Mouse (Mus musculus): Measurements from ENCODE around the gene Nxf1. TPM values are rescaled to one million over a fixed set of nuclear protein-coding genes. Genes with fewer than 3 reads are reported as not detected.

Nxf1 gene
- total RNA-seq, 2 experiments from 2014 or later = 61.7 to 67.6 TPM

DNA sequence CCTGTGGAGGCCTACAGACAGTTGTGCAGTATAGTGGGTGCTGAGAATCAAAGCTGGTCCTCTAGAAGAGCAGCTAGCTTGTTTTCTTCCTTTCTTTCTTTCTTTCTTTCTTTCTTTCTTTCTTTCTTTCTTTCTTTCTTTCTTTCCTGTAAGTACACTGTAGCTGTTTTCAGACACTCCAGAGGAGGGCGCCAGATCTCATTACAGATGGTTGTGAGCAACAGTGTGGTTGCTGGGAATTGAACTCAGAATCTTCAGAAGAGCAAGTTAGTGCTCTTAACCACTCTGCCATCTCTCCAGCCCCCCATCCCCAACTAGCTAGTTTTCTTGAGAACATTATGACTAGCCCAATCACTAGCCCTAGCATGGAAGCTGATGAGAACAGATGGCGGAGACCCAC, 3.9 kb downstream of the Nxf1 start:
- no peak for DNase-seq
- intact Hi-C loops (cut with DNase I) = no loop called here

GRCm38 (mm10) chr19:8763276-8763675, 6.4 kb downstream of the Nxf1 start:
- no peak for DNase-seq
- intact Hi-C loops (cut with DNase I) = no loop called here

DNA sequence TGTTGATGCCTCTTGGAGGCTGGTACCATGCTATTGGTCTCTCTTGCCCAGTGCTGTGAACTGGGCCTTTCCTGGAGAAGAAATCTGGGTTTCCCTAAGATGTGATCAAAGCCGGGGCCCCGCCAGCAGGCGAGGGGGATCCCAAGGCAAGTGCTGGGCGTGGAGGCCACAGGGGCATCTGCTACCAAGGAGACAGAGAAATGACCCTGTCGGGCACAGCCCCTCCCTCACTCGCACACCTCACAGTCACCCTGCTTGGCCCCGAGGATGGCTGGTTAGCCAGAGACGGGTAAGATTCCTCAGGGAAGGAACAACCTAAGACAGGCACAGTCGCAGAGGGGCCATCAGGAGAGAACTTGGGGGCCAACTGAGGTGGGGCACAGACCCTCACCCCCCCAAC, 8.7 kb downstream of the Nxf1 start:
- DNase-seq = no peak
- intact Hi-C loops (cut with DNase I) = no loop called here

DNA sequence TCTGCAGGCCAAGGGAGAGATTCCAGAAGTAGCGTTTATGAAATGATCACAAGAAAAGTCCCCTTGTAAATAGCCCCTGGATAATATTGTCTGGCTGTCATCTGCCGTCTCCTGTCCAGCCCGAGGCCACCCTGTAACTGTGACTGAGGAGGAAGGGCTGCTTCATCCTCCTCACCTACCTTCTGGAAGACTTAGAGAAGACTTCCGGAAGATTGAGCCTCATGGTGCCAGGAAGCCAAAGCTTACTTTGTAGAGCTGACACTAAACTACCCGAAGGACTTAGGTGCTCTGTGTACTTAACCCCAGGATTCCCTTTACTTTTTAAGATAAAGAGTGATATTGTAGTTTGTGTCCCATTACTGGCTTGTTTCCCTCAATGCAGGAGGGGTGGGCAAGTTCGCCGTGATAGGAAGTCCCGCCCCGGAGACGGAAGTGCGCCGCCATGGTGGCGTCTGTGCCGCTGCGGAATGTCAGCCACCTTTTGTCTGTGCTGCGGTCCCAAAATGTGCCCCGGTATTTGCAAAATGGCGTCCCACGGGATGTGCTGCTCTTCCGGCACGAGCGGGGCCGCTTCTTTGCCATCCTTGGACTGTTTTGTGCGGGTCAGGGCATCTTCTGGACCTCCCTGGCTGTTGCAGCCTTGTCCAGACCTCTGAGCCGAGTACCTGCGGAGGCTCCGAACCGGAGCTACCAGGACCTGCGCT, 13.8 kb downstream of the Nxf1 start, which contains the start of gene Tmem223:
Tmem223 (plus strand) TSS at position 430 of the 704 bp plus-strand sequence.
- intact Hi-C loops (cut with DNase I) = no loop called here
- peak; percentile 86 to 92 for DNase-seq

GRCm38 (mm10) chr19:8772996-8773395, 16.1 kb downstream of the Nxf1 start:
- DNase-seq = no peak
- intact Hi-C loops (cut with DNase I) = no loop called here

GRCm38 (mm10) chr19:8773409-8773808, 16.5 kb downstream of the Nxf1 start:
- intact Hi-C loops (cut with DNase I) = no loop called here

GRCm38 (mm10) chr19:8774086-8774835, 17.4 kb downstream of the Nxf1 start, which contains the start of gene Tmem179b:
Tmem179b (minus strand) TSS chr19:8774467.
- peak; percentile 97 to 98 for DNase-seq
- intact Hi-C loops (cut with DNase I) = no loop called here

More at GRCm38 (mm10) chr19:8773409-8773808, 16.5 kb downstream of the Nxf1 start:
- DNase-seq = no peak

- DNase-seq = no peak
- intact Hi-C loops (cut with DNase I) = no loop called here
These were observed 18.1 kb downstream of the Nxf1 start for GRCm38 (mm10) chr19:8774951-8775421.

GRCm38 (mm10) chr19:8786008-8786781, 29.3 kb downstream of the Nxf1 start, which contains the start of gene Taf6l:
Taf6l (minus strand) TSS chr19:8786417.
- intact Hi-C loops (cut with DNase I) = no loop called here
- DNase-seq = peak; percentile 94 to 95

DNA sequence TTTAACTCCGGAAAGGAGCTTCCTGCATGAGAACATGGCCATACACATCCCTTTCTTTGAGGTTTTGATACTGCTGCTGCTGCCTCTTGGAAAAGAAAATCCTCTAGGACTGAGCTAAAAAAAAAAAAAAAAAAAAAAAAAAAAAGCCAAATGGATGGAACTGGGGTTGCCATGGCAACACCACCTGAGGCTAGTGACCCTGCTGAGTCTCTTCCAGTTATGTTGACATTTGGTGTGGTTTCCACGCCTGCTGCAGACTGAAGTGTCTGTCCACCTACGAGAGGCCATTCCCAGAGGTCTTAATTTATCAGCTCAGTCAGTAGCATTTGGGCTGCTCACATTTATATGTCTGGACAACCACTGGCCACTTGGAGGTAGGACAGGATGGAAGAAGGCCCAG, 31.6 kb downstream of the Nxf1 start:
- intact Hi-C loops (cut with DNase I) = no loop called here
- no peak for DNase-seq

DNA sequence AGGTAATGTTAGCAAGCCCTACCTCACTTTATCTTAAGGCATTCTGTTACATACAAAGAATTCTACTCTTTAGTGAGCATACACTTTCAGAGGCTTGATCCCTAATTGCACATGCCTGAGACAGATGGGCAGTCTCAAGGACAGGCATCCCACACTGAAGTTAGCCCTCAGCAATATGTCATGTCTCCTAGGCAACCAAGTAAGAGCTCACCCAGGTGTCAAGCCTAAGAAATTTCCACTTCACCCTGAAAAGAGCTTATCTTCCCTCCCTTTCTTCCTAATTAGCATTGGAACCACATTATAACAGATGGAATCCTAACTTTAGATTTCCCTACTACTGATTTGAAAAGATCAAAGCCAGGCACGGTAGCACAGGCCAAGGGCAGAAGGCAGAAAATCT, 32.3 kb downstream of the Nxf1 start:
- DNase-seq = no peak
- intact Hi-C loops (cut with DNase I) = no loop called here

GRCm38 (mm10) chr19:8790171-8790570, 33.3 kb downstream of the Nxf1 start:
- intact Hi-C loops (cut with DNase I) = no loop called here
- no peak for DNase-seq

- intact Hi-C loops (cut with DNase I) = no loop called here
These were observed 41.5 kb downstream of the Nxf1 start, which contains the start of gene Polr2g for GRCm38 (mm10) chr19:8798264-8798946. Polr2g (minus strand) TSS chr19:8798577.

GRCm38 (mm10) chr19:8798947-8799315, 42.1 kb downstream of the Nxf1 start:
- intact Hi-C loops (cut with DNase I) = no loop called here
- no peak for DNase-seq

More at GRCm38 (mm10) chr19:8798264-8798946, 41.5 kb downstream of the Nxf1 start, which contains the start of gene Polr2g:
- DNase-seq = peak; percentile 92 to 93

DNA sequence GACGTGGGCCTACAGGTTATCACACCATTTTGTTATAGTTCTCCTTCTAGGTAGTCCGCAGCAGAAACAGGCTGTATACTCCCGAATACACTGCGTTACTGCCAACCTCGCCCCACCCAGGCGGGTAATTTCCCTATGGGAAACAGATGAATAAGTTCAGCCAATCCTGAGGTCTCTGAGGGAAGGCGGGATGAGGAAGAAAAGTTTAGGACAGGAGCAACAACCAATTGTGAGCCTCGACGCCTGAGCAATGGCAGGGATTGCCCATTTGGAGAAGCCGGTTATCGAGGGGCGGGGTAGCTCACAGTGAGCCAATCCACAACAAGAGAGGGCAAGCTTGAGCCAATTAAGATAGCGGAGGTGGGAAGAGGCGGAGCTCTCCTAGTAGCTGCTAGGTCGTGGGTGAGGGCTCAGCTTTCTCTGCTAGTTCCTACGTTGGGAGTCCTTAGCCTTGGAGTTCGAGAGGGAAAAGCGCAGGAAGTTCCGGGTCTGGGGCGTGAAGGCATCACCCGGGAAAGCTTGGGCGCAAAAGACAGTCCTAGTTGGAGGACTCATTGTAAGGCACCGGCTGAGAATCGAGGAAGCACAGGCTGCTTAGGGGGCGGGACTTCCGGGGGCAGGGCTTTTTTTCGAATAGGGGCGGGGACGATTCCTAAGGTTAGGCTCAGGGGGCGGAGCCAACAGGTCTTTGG, 45.4 kb downstream of the Nxf1 start, which contains the start of gene Zbtb3:
Zbtb3 (plus strand) TSS at position 426 of the 692 bp plus-strand sequence.
- DNase-seq = peak; percentile 97
- intact Hi-C loops (cut with DNase I) = loop anchor here (2.0 to 5.0 kb wide), 2 partner anchors 17 to 45 kb away; partner anchors contain the start of genes Nxf1 and Ttc9c

GRCm38 (mm10) chr19:8803204-8803780, 46.4 kb downstream of the Nxf1 start:
- intact Hi-C loops (cut with DNase I) = loop anchor here (2.0 to 5.0 kb wide), 2 partner anchors 16 to 46 kb away; partner anchors contain the start of genes Nxf1 and Ttc9c

GRCm38 (mm10) chr19:8803879-8804660, 47.2 kb downstream of the Nxf1 start:
- intact Hi-C loops (cut with DNase I) = loop anchor here (2.0 to 5.0 kb wide), 2 partner anchors 15 to 47 kb away; partner anchors contain the start of genes Nxf1 and Ttc9c
- no peak for DNase-seq

More at GRCm38 (mm10) chr19:8803204-8803780, 46.4 kb downstream of the Nxf1 start:
- no peak for DNase-seq

GRCm38 (mm10) chr19:8806810-8807209, 49.9 kb downstream of the Nxf1 start:
- intact Hi-C loops (cut with DNase I) = no loop called here
- DNase-seq = no peak
